Mouse (Mus musculus) liver, postnatal 0 days (tissue): Measurements from ENCODE around the gene 4930519G04Rik. TPM values are rescaled to one million over a fixed set of nuclear protein-coding genes. Genes with fewer than 3 reads are reported as not detected.

Experiments
- ATAC-seq: fragments of 200-750 bp; cut with Nextera tagmentation; 2 replicates; pipeline ENCODE4 v1.8.0; 2017; ENCODE audit warnings: mild to moderate bottlenecking, moderate library complexity
- DNase-seq: peaks from one replicate; pipeline ENCODE4 v3.0.0-alpha.2; 2016
- H3K27ac ChIP-seq: fragments of 300-500 bp; sonication (generic); 2 replicates; pipeline ENCODE4 v1.5.1; 2014; ENCODE audit warnings: antibody characterized with exemption, moderate library complexity, mild to moderate bottlenecking, low read depth
- H3K27me3 ChIP-seq: fragments of 300-500 bp; sonication (generic); 2 replicates; pipeline ENCODE4 v1.6.1; 2014; ENCODE audit warnings: low read length, control low read depth, mixed read lengths; ENCODE audit not compliant: insufficient read depth
- H3K36me3 ChIP-seq: fragments of 300-500 bp; sonication (generic); replicated peaks from 2 replicates; pipeline ENCODE4 v1.6.1; 2014; ENCODE audit warnings: mild to moderate bottlenecking, control low read depth, low read length, moderate library complexity, mixed read lengths; ENCODE audit not compliant: insufficient read depth
- H3K4me1 ChIP-seq: fragments of 300-500 bp; sonication (generic); 2 replicates; pipeline ENCODE4 v1.6.1; 2014; ENCODE audit warnings: antibody characterized with exemption, mild to moderate bottlenecking, control low read depth; ENCODE audit not compliant: insufficient read depth
- H3K4me2 ChIP-seq: fragments of 300-500 bp; sonication (generic); 2 replicates; pipeline ENCODE4 v1.6.1; 2014; ENCODE audit warnings: low read depth, mild to moderate bottlenecking, low read length, moderate library complexity, mixed read lengths
- H3K4me3 ChIP-seq: fragments of 300-500 bp; sonication (generic); 2 replicates; pipeline ENCODE4 v1.5.1; 2014; ENCODE audit warnings: low read depth, low read length
- H3K9ac ChIP-seq: fragments of 300-500 bp; sonication (generic); replicated peaks from 2 replicates; pipeline ENCODE4 v1.6.1; 2014; ENCODE audit warnings: mild to moderate bottlenecking, moderate library complexity
- H3K9me3 ChIP-seq: fragments of 300-500 bp; sonication (generic); 2 replicates; pipeline ENCODE4 v1.6.1; 2016; ENCODE audit warnings: mild to moderate bottlenecking, control low read depth, low read length, mixed read lengths
- CTCF ChIP-seq: sonication (generic); IDR thresholded peaks from 2 replicates; pipeline ENCODE4 v1.5.1; 2016; ENCODE audit warnings: antibody characterized with exemption, low read depth
- EP300 ChIP-seq: IDR thresholded peaks from 2 replicates; pipeline ENCODE4 v1.6.1; 2016; ENCODE audit warnings: antibody characterized with exemption, low read depth, mild to moderate bottlenecking
- WGBS: fragments of 180-500 bp; shearing (Covaris S2); extraction: QIAGEN DNeasy Blood & Tissue Kit; methylation state at CpG from one replicate; pipeline ENCODE4 v1.1.7; 2014; ENCODE audit not compliant: insufficient replicate concordance; 5-methylcytosine and 5-hydroxymethylcytosine counted together
- polyA plus RNA-seq: library from polyadenylated mRNA; unstranded; fragments of >200 nt; fragmentation: Nextera tagmentation; extraction: Ambion mirVana; gene quantifications from 2 replicates; pipeline ENCODE4 v1.2.1, GENCODE M21; 2015

Gene 4930519G04Rik
- polyA plus RNA-seq, 1 experiment from 2014 or later = not detected

DNA sequence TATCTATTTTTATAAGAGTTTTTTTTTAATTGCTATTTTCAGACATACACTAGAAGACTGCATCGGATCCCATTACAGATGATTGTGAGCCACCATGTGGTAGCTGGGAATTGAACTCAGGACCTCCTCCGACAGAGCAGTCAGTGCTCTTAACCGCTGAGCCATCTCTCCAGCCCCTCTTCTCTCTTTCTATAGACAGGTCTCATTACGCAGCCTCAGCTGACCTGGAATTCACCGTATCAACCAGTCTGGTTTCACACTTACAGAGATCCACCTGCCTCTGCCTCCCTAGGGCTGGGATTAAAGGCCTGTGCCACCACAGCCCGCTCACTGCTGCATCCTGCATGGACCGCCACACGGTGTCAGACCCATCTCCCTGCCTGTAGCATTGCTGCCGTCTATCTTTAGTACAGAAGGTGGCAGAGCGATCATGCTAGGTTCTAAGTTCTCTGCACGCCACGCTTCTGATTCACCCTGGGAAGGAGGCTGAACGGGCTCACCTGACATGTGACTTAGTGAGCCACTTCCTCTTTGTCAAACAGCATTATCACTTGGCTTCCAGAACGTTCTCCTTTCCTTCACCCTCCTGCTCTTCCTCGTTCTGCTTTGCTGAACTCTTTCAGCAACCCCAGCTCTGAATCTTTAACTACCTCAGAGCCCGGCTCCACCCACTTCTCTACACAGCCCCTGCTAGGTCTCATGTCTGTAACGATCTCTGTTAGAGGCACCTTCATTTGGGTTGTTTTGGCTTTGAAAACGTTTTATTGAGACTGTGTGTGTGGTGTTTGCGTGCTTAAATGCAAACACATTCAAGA is 68.3 kb downstream of the 4930519G04Rik start:
- peaks cover 33% of the 10 kb centered on the region for H3K4me1 ChIP-seq
- DNase-seq (peak; percentile 48), ATAC-seq (peak; percentile 69)
- 0 out of 2 replicates have a peak overlapping the region, but pooled peaks have one; percentile 54 for H3K4me3 ChIP-seq
- no peaks in the 10 kb centered on the region for H3K27me3 ChIP-seq
- peak overlapping the region; percentile 83 for H3K4me2 ChIP-seq
- no peak for TF ChIP-seq EP300
- TF ChIP-seq CTCF = peak; percentile 54
- no peaks in the 10 kb centered on the region for H3K9me3 ChIP-seq
- no peaks in the 10 kb centered on the region for H3K36me3 ChIP-seq
- no peak overlapping the region; the same call in 1 of the 2 replicates for H3K9ac ChIP-seq
- peak overlapping the region; percentile 72 for H3K27ac ChIP-seq
- 30% methylated on average over 19 of the region's 19 CpGs for WGBS

- Histone ChIP-seq H3K4me3 (peak overlapping the region; percentile 54; the same call in 1 of the 2 replicates), H3K4me1 (peaks cover 33% of the 10 kb centered on the region), H3K9ac (peak overlapping the region; percentile 2; the same call in 1 of the 2 replicates), H3K27ac (peak overlapping the region; percentile 72), H3K9me3 (no peaks in the 10 kb centered on the region), H3K27me3 (no peaks in the 10 kb centered on the region), H3K4me2 (peak overlapping the region; percentile 83), H3K36me3 (no peaks in the 10 kb centered on the region)
- ATAC-seq (peak; percentile 43), DNase-seq (no peak)
- TF ChIP-seq CTCF (no peak), EP300 (no peak)
- 50% methylated on average over 10 of the region's 10 CpGs for WGBS
Observed at GRCm38 (mm10) chr5:114922366-114922731, 68.9 kb downstream of the 4930519G04Rik start.

DNA sequence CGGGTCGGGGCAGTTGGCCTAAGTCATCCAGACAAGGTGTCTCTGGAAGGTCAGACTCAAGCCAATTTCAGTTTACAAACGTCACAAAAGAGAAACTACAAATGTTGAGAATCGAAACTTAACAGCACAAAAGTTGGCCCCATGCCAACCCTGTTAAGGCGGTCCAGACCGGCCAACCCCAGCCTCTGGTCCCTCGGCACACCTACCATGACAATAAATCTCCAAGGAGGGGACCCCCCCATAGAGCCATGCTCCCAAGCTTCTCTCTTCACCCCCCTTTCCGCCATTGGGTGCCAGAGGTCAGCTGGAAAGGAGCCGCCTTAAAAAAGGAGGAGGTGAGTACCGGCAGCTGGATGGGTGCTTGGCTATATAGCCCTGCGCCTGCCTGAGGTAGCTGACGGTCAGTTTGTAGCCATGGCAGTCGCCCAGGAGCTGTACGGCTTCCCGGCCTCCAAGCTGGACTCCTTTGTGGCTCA is 69.6 kb downstream of the 4930519G04Rik start, which contains the start of gene Oasl1:
Oasl1 (plus strand) TSS at position 243 of the 476 bp plus-strand sequence.
- TF ChIP-seq CTCF = no peak
- TF ChIP-seq EP300 = no peak
- Histone ChIP-seq H3K27me3 (no peaks in the 10 kb centered on the region), H3K4me3 (peak within 1 kb of the TSS; percentile 54), H3K36me3 (no peaks in the 10 kb centered on the region), H3K4me2 (peak within 1 kb of the TSS; percentile 83), H3K27ac (peak within 1 kb of the TSS; percentile 72), H3K9me3 (no peaks in the 10 kb centered on the region), H3K4me1 (peaks cover 33% of the 10 kb centered on the region), H3K9ac (peak within 1 kb of the TSS; percentile 60)
- whole genome bisulfite sequencing = 22% methylated on average over 15 of the region's 15 CpGs
- ATAC-seq (peak; percentile 57), DNase-seq (peak; percentile 74)

GRCm38 (mm10) chr5:114926153-114926684 is 72.8 kb downstream of the 4930519G04Rik start:
- no peak for DNase-seq
- H3K27ac ChIP-seq = peak overlapping the region; percentile 34; the same call in 1 of the 2 replicates

GRCm38 (mm10) chr5:114926753-114927152 is 73.3 kb downstream of the 4930519G04Rik start:
- ATAC-seq (no peak), DNase-seq (no peak)
- Histone ChIP-seq H3K27ac (no peak overlapping the region), H3K36me3 (no peaks in the 10 kb centered on the region), H3K9ac (no peak overlapping the region; the same call in 1 of the 2 replicates), H3K4me1 (peaks cover 31% of the 10 kb centered on the region), H3K9me3 (no peaks in the 10 kb centered on the region), H3K4me2 (no peak overlapping the region), H3K4me3 (no peak overlapping the region), H3K27me3 (no peaks in the 10 kb centered on the region)
- TF ChIP-seq EP300 (no peak), CTCF (no peak)
- WGBS = 71% methylated on average over 9 of the region's 9 CpGs

More at GRCm38 (mm10) chr5:114926153-114926684, 72.8 kb downstream of the 4930519G04Rik start:
- Histone ChIP-seq H3K9ac (no peak overlapping the region; the same call in 1 of the 2 replicates), H3K4me2 (0 out of 2 replicates have a peak overlapping the region, but pooled peaks have one; percentile 19), H3K9me3 (no peaks in the 10 kb centered on the region), H3K36me3 (no peaks in the 10 kb centered on the region), H3K4me3 (no peak overlapping the region), H3K4me1 (peaks cover 33% of the 10 kb centered on the region), H3K27me3 (no peaks in the 10 kb centered on the region)
- WGBS = 58% methylated on average over 1 of the region's 1 CpGs
- no peak for ATAC-seq
- TF ChIP-seq EP300 (no peak), CTCF (no peak)

DNA sequence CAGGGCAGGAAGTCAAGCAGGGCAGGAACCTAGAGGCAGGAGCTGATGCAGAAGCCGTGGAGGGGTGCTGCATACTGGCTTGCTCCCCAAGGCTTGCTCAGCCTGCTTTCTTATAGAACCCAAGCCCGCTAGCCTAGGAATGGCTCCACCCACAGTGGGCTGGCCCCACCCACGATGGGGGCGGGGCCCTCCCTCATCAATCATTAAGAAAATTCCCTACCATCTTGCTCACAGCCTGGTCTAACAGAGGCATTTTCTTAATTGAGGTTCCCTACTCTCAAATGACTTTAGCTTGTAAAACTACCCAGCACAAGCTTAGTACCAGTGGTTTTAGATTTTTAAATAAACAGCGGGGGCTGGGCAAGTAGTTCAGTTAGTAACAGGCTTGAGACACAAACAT is 78.2 kb downstream of the 4930519G04Rik start:
- no peak for DNase-seq
- Histone ChIP-seq H3K27me3 (no peaks in the 10 kb centered on the region), H3K9ac (no peak overlapping the region), H3K4me2 (no peak overlapping the region), H3K4me1 (peaks cover under 1% of the 10 kb centered on the region; the same call in 1 of the 2 replicates), H3K27ac (no peak overlapping the region), H3K36me3 (no peaks in the 10 kb centered on the region), H3K9me3 (no peaks in the 10 kb centered on the region), H3K4me3 (no peak overlapping the region)
- WGBS = 51% methylated on average over 5 of the region's 5 CpGs
- no peak for ATAC-seq
- TF ChIP-seq CTCF (no peak), EP300 (no peak)
